Mouse (Mus musculus): ENCODE measurements around the gene Hist2h2aa1. TPM values are rescaled to one million over a fixed set of nuclear protein-coding genes. Genes with fewer than 3 reads are reported as not detected.
"Not testable (repeated sequence)": the region's sequence is repeated elsewhere in the genome, so short reads cannot be mapped to it uniquely, and the experiment has no call there.

Hist2h2aa1 gene
- polyA plus RNA-seq, 1 experiment from 2014 or later, result 20.4 TPM

- peak within 1 kb of the TSS; percentile 37 for H3K9ac ChIP-seq
- WGBS, result 0% methylated on average over 6 of the region's 47 CpGs
- H3K4me1 ChIP-seq, result peaks cover 34% of the 10 kb centered on the region
- not testable (repeated sequence) for H3K27me3 ChIP-seq, H3K36me3 ChIP-seq, H3K9me3 ChIP-seq
- H3K4me2 ChIP-seq, result peak within 1 kb of the TSS; percentile 59
- peak within 1 kb of the TSS; percentile 46 for H3K4me3 ChIP-seq
- peak within 1 kb of the TSS; percentile 83 for H3K27ac ChIP-seq
- ATAC-seq (ENCODE audit: borderline replicate concordance, extremely low read depth, low FRiP score, low TSS enrichment), result peak; percentile 94
Observed at GRCm38 (mm10) chr3:96246427-96246856, 1.1 kb downstream of the Hist2h2aa1 start, which contains the start of gene Hist2h3c1. Hist2h3c1 (plus strand) TSS chr3:96246685.

GRCm38 (mm10) chr3:96247356-96248140, 2.3 kb downstream of the Hist2h2aa1 start:
- ATAC-seq (ENCODE audit: borderline replicate concordance, extremely low read depth, low FRiP score, low TSS enrichment), result no peak
- H3K4me3 ChIP-seq, result peak overlapping the region; percentile 46

GRCm38 (mm10) chr3:96248141-96249033, 3.1 kb downstream of the Hist2h2aa1 start:
- Histone ChIP-seq H3K4me1 (peaks cover 31% of the 10 kb centered on the region), H3K4me2 (peak overlapping the region; percentile 59), H3K9me3 (no peaks in the 10 kb centered on the region), H3K9ac (peak overlapping the region; percentile 37), H3K27me3 (peaks cover 13% of the 10 kb centered on the region; the same call in 1 of the 2 replicates), H3K27ac (no peak overlapping the region), H3K4me3 (peak overlapping the region; percentile 46), H3K36me3 (no peaks in the 10 kb centered on the region)
- WGBS, result 35% methylated on average over 6 of the region's 6 CpGs
- ATAC-seq (ENCODE audit: borderline replicate concordance, extremely low read depth, low FRiP score, low TSS enrichment), result no peak

More at GRCm38 (mm10) chr3:96247356-96248140, 2.3 kb downstream of the Hist2h2aa1 start:
- Histone ChIP-seq H3K9me3 (no peaks in the 10 kb centered on the region), H3K27me3 (peaks cover 5% of the 10 kb centered on the region; the same call in 1 of the 2 replicates), H3K36me3 (no peaks in the 10 kb centered on the region), H3K9ac (peak overlapping the region; percentile 37), H3K4me1 (peaks cover 34% of the 10 kb centered on the region), H3K4me2 (peak overlapping the region; percentile 59), H3K27ac (peak overlapping the region; percentile 49)
- WGBS, result 2% methylated on average over 11 of the region's 11 CpGs

GRCm38 (mm10) chr3:96249034-96249345, 3.7 kb downstream of the Hist2h2aa1 start:
- H3K4me3 ChIP-seq, result peak overlapping the region; percentile 46
- H3K9me3 ChIP-seq, result no peaks in the 10 kb centered on the region
- peak overlapping the region; percentile 59 for H3K4me2 ChIP-seq
- peaks cover 25% of the 10 kb centered on the region for H3K4me1 ChIP-seq
- peaks cover 19% of the 10 kb centered on the region; the same call in 1 of the 2 replicates for H3K27me3 ChIP-seq
- no peak for ATAC-seq (ENCODE audit: borderline replicate concordance, extremely low read depth, low FRiP score, low TSS enrichment)
- no peak overlapping the region for H3K9ac ChIP-seq
- 38% methylated on average over 4 of the region's 4 CpGs for WGBS
- no peaks in the 10 kb centered on the region for H3K36me3 ChIP-seq
- no peak overlapping the region for H3K27ac ChIP-seq

- Histone ChIP-seq H3K9me3 (no peaks in the 10 kb centered on the region), H3K9ac (no peak overlapping the region), H3K36me3 (no peaks in the 10 kb centered on the region), H3K27ac (no peak overlapping the region), H3K4me3 (no peak overlapping the region), H3K4me2 (no peak overlapping the region), H3K27me3 (peaks cover 34% of the 10 kb centered on the region), H3K4me1 (peaks cover 19% of the 10 kb centered on the region)
- ATAC-seq (ENCODE audit: borderline replicate concordance, extremely low read depth, low FRiP score, low TSS enrichment), result no peak
- 74% methylated on average over 3 of the region's 3 CpGs for WGBS
Observed at GRCm38 (mm10) chr3:96250890-96251289, 5.6 kb downstream of the Hist2h2aa1 start.

- no peaks in the 10 kb centered on the region for H3K36me3 ChIP-seq
- no peak overlapping the region for H3K9ac ChIP-seq
- peaks cover 34% of the 10 kb centered on the region for H3K27me3 ChIP-seq
- no peaks in the 10 kb centered on the region for H3K9me3 ChIP-seq
- no peak for ATAC-seq (ENCODE audit: borderline replicate concordance, extremely low read depth, low FRiP score, low TSS enrichment)
- 83% methylated on average over 3 of the region's 3 CpGs for WGBS
- no peak overlapping the region for H3K27ac ChIP-seq
- H3K4me3 ChIP-seq, result no peak overlapping the region
- no peak overlapping the region for H3K4me2 ChIP-seq
- H3K4me1 ChIP-seq, result peaks cover 21% of the 10 kb centered on the region
Observed at GRCm38 (mm10) chr3:96251787-96252186, 6.5 kb downstream of the Hist2h2aa1 start.

- H3K27me3 ChIP-seq, result peaks cover 41% of the 10 kb centered on the region
- H3K4me3 ChIP-seq, result no peak overlapping the region
- H3K9ac ChIP-seq, result no peak overlapping the region
- H3K4me1 ChIP-seq, result 0 out of 2 replicates have a peak, but pooled peaks cover 4% of the 10 kb centered on the region
- ATAC-seq (ENCODE audit: borderline replicate concordance, extremely low read depth, low FRiP score, low TSS enrichment), result no peak
- no peak overlapping the region for H3K4me2 ChIP-seq
- 38% methylated on average over 10 of the region's 10 CpGs for WGBS
- no peaks in the 10 kb centered on the region for H3K36me3 ChIP-seq
- no peak overlapping the region for H3K27ac ChIP-seq
- no peaks in the 10 kb centered on the region for H3K9me3 ChIP-seq
Observed at GRCm38 (mm10) chr3:96254683-96255355, 9.5 kb downstream of the Hist2h2aa1 start.

GRCm38 (mm10) chr3:96255926-96256593, 10.8 kb downstream of the Hist2h2aa1 start:
- WGBS, result 54% methylated on average over 5 of the region's 5 CpGs
- no peaks in the 10 kb centered on the region for H3K9me3 ChIP-seq
- H3K4me3 ChIP-seq, result no peak overlapping the region
- H3K27me3 ChIP-seq, result peaks cover 41% of the 10 kb centered on the region
- H3K4me1 ChIP-seq, result 0 out of 2 replicates have a peak, but pooled peaks cover 4% of the 10 kb centered on the region
- no peak overlapping the region for H3K27ac ChIP-seq
- H3K9ac ChIP-seq, result no peak overlapping the region
- no peaks in the 10 kb centered on the region for H3K36me3 ChIP-seq
- H3K4me2 ChIP-seq, result no peak overlapping the region
- no peak for ATAC-seq (ENCODE audit: borderline replicate concordance, extremely low read depth, low FRiP score, low TSS enrichment)

GRCm38 (mm10) chr3:96257190-96257589, 11.9 kb downstream of the Hist2h2aa1 start:
- Histone ChIP-seq H3K27me3 (peaks cover 40% of the 10 kb centered on the region), H3K9ac (no peak overlapping the region), H3K36me3 (no peaks in the 10 kb centered on the region), H3K4me3 (no peak overlapping the region), H3K4me1 (peaks cover 11% of the 10 kb centered on the region), H3K27ac (no peak overlapping the region), H3K9me3 (no peaks in the 10 kb centered on the region), H3K4me2 (no peak overlapping the region)
- ATAC-seq (ENCODE audit: borderline replicate concordance, extremely low read depth, low FRiP score, low TSS enrichment), result no peak
- WGBS, result 52% methylated on average over 3 of the region's 3 CpGs

GRCm38 (mm10) chr3:96260220-96260619, 14.9 kb downstream of the Hist2h2aa1 start:
- Histone ChIP-seq H3K36me3 (no peaks in the 10 kb centered on the region), H3K27ac (no peak overlapping the region), H3K4me1 (peaks cover 24% of the 10 kb centered on the region), H3K9me3 (no peaks in the 10 kb centered on the region), H3K4me3 (no peak overlapping the region), H3K9ac (no peak overlapping the region), H3K4me2 (no peak overlapping the region), H3K27me3 (peaks cover 16% of the 10 kb centered on the region)
- whole genome bisulfite sequencing, result 89% methylated on average over 5 of the region's 5 CpGs
- no peak for ATAC-seq (ENCODE audit: borderline replicate concordance, extremely low read depth, low FRiP score, low TSS enrichment)

- no peaks in the 10 kb centered on the region for H3K36me3 ChIP-seq
- H3K27me3 ChIP-seq, result peaks cover 11% of the 10 kb centered on the region
- WGBS, result 49% methylated on average over 3 of the region's 3 CpGs
- H3K9ac ChIP-seq, result 0 out of 2 replicates have a peak overlapping the region, but pooled peaks have one; percentile 68
- H3K27ac ChIP-seq, result peak overlapping the region; percentile 98
- H3K4me1 ChIP-seq, result peaks cover 20% of the 10 kb centered on the region
- H3K4me2 ChIP-seq, result peak overlapping the region; percentile 75
- ATAC-seq (ENCODE audit: borderline replicate concordance, extremely low read depth, low FRiP score, low TSS enrichment), result no peak
- H3K4me3 ChIP-seq, result peak overlapping the region; percentile 53
- H3K9me3 ChIP-seq, result no peaks in the 10 kb centered on the region
Observed at GRCm38 (mm10) chr3:96261623-96262022, 16.3 kb downstream of the Hist2h2aa1 start.
